Mouse (Mus musculus): ENCODE measurements at regions not wholly inside any gene's neighbourhood (a gene's known extent, or its start where the extent isn't known, plus 50 kb on each side); places are given as distances from the start of the nearest gene placed in this dataset.

DNA sequence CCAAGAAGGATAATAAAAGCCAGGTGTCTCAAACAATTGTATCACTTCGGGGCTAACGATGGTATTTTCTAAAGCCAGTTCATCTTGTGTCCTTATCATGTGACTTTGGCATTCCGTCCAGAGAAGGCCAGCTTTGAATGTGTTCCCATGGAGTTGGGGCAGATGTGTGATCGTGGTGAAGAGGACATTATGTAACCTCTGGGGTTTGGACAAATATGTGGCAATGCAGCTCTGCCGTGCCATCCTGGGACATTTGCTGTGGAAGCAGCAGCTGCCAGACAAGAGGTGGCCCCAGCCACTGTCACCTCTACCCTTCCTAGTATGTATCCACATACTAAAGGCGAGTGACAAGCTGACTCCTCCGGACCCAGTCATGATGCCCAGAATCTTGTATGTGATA, 60.8 kb upstream of the Prok2 start:
- no peak for DNase-seq (ENCODE audit: extremely low spot score, low read depth, low spot score)

GRCm38 (mm10) chr6:99785212-99785611, 59.0 kb upstream of the Prok2 start:
- no peak for DNase-seq (ENCODE audit: extremely low spot score, low read depth, low spot score)

DNA sequence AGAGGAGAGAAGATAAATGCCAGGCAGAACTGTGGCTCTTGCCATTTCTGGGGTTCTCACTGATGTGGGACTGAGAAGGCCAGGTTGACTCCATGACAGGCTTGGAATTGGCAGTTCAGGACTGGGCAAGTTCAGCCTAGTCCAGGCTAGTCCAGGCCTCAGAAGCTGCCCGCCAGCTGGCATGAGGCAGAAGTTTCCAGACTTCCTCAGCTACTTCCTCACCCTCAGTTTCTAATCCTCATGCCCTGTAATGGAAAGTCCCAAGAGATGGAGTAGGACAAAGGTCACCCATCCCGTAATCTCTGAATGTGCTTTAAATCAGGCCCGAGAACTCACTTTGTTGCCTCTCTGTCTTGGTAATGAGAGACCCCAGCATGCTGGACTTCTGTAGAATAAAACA, 58.6 kb upstream of the Prok2 start:
- DNase-seq (ENCODE audit: extremely low spot score, low read depth, low spot score) = no peak

- no peak for DNase-seq (ENCODE audit: extremely low spot score, low read depth, low spot score)
Observed at GRCm38 (mm10) chr6:99784285-99784684, 58.1 kb upstream of the Prok2 start.

GRCm38 (mm10) chr6:99782996-99783395, 56.8 kb upstream of the Prok2 start:
- DNase-seq (ENCODE audit: extremely low spot score, low read depth, low spot score) = no peak

Measured in hindlimb bud, embryonic 11.5 days (tissue).